Mouse (Mus musculus): ENCODE measurements around the gene Cfl1.

GRCm38 (mm10) chr19:5460465-5460911 is 29.8 kb upstream of the Cfl1 start, which contains the start of gene Fibp:
- TF ChIP-seq CTCF (IDR thresholded peaks at IDR 0.05) (no peak), POLR2A (IDR thresholded peaks at IDR 0.05; ENCODE audit: insufficient read depth, low read depth, low read length) (peak; percentile 87), EP300 (IDR thresholded peaks at IDR 0.05; ENCODE audit: insufficient read depth, low read depth, low read length) (0 out of 2 replicates have a peak, but pooled peaks have one; percentile 51)

Data from heart, adult 2 months (tissue).